Mouse (Mus musculus) ES-E14 (cell line): ENCODE data around the gene Rccd1.

Source experiments
- CHD2 ChIP-seq: IDR thresholded peaks from 2 replicates; pipeline ENCODE4 v1.6.1; 2014; ENCODE audit warnings: mild to moderate bottlenecking, low read depth, low read length, inconsistent platforms
- HCFC1 ChIP-seq: IDR thresholded peaks from 2 replicates; pipeline ENCODE4 v1.6.1; 2012; ENCODE audit warnings: low read length, inconsistent platforms, borderline replicate concordance; ENCODE audit not compliant: insufficient read depth
- MAFK ChIP-seq: IDR thresholded peaks from 2 replicates; pipeline ENCODE4 v1.6.1; 2014; ENCODE audit warnings: mild to moderate bottlenecking, low read depth, low read length, inconsistent platforms; ENCODE audit not compliant: insufficient read depth
- ZC3H11A ChIP-seq: IDR thresholded peaks from 2 replicates; pipeline ENCODE4 v1.6.1; 2012; ENCODE audit warnings: low read depth, mild to moderate bottlenecking, inconsistent platforms, low read length, borderline replicate concordance
- ZNF384 ChIP-seq: IDR thresholded peaks from 2 replicates; pipeline ENCODE4 v1.6.1; 2012; ENCODE audit warnings: low read depth, low read length, inconsistent platforms

- TF ChIP-seq MAFK (no peak), CHD2 (no peak), ZNF384 (no peak), ZC3H11A (no peak), HCFC1 (no peak)
Observed at GRCm38 (mm10) chr7:80246859-80247258, 77.4 kb downstream of the Rccd1 start.
